Mouse (Mus musculus) kidney, postnatal 0 days (tissue): ENCODE data around the gene Mkrn2. TPM values are rescaled to one million over a fixed set of nuclear protein-coding genes. Genes with fewer than 3 reads are reported as not detected.

ENCODE experiments used
- ATAC-seq: fragments of 200-750 bp; cut with Nextera tagmentation; replicated peaks from 2 replicates; pipeline ENCODE4 v1.8.0; 2017; ENCODE audit warnings: low read depth, moderate number of reproducible peaks, moderate TSS enrichment, moderate library complexity; ENCODE audit not compliant: low FRiP score
- DNase-seq: peaks from one replicate; pipeline ENCODE4 v3.0.0-alpha.2; 2016; ENCODE audit warnings: low spot score
- H3K27ac ChIP-seq: fragments of 300-500 bp; sonication (generic); 2 replicates; pipeline ENCODE4 v1.5.1; 2014; ENCODE audit warnings: mild to moderate bottlenecking
- H3K27me3 ChIP-seq: fragments of 300-500 bp; sonication (generic); 2 replicates; pipeline ENCODE4 v1.6.1; 2014; ENCODE audit warnings: low read length, mixed read lengths; ENCODE audit not compliant: insufficient read depth
- H3K36me3 ChIP-seq: fragments of 300-500 bp; sonication (generic); 2 replicates; pipeline ENCODE4 v1.6.1; 2014; ENCODE audit warnings: low read length, mixed read lengths; ENCODE audit not compliant: insufficient read depth
- H3K4me1 ChIP-seq: fragments of 300-500 bp; sonication (generic); replicated peaks from 2 replicates; pipeline ENCODE4 v1.6.1; 2014; ENCODE audit warnings: antibody characterized with exemption, low read length, mixed read lengths; ENCODE audit not compliant: insufficient read depth
- H3K4me2 ChIP-seq: fragments of 300-500 bp; sonication (generic); 2 replicates; pipeline ENCODE4 v1.6.1; 2014; ENCODE audit warnings: mild to moderate bottlenecking, low read length, moderate library complexity, mixed read lengths
- H3K4me3 ChIP-seq: fragments of 300-500 bp; sonication (generic); replicated peaks from 2 replicates; pipeline ENCODE4 v1.5.1; 2014; ENCODE audit warnings: low read depth, low read length
- H3K9ac ChIP-seq: fragments of 300-500 bp; sonication (generic); 2 replicates; pipeline ENCODE4 v1.6.1; 2014; ENCODE audit warnings: low read depth, low read length
- H3K9me3 ChIP-seq: fragments of 300-500 bp; sonication (generic); replicated peaks from 2 replicates; pipeline ENCODE4 v1.6.1; 2016; ENCODE audit warnings: low read length, inconsistent platforms, mixed read lengths
- CTCF ChIP-seq: IDR thresholded peaks from 2 replicates; pipeline ENCODE4 v1.5.1; 2016; ENCODE audit warnings: antibody characterized with exemption, low read depth, mild to moderate bottlenecking, moderate library complexity
- WGBS: fragments of 180-500 bp; shearing (Covaris S2); extraction: QIAGEN DNeasy Blood & Tissue Kit; methylation state at CpG from one replicate; pipeline ENCODE4 v1.1.7; 2014; 5-methylcytosine and 5-hydroxymethylcytosine counted together
- polyA plus RNA-seq: library from polyadenylated mRNA; unstranded; fragments of >200 nt; fragmentation: Nextera tagmentation; extraction: Ambion mirVana; gene quantifications from 2 replicates; pipeline ENCODE4 v1.2.1, GENCODE M21; 2015

Gene Mkrn2
- polyA plus RNA-seq, 1 experiment from 2014 or later: 27.4 TPM

- TF ChIP-seq CTCF: no peak
- H3K4me3 ChIP-seq: no peak overlapping the region
- no peak overlapping the region for H3K9ac ChIP-seq
- DNase-seq: no peak
- no peak for ATAC-seq
- H3K27me3 ChIP-seq: no peaks in the 10 kb centered on the region
- H3K27ac ChIP-seq: no peak overlapping the region
- no peak overlapping the region for H3K4me2 ChIP-seq
- 76% methylated on average over 5 of the region's 5 CpGs for WGBS
- peaks cover 31% of the 10 kb centered on the region; the same call in 1 of the 2 replicates for H3K36me3 ChIP-seq
- H3K9me3 ChIP-seq: no peaks in the 10 kb centered on the region
- no peaks in the 10 kb centered on the region for H3K4me1 ChIP-seq
Measured at GRCm38 (mm10) chr6:115577407-115577806, 24.3 kb upstream of the Mkrn2 start.

DNA sequence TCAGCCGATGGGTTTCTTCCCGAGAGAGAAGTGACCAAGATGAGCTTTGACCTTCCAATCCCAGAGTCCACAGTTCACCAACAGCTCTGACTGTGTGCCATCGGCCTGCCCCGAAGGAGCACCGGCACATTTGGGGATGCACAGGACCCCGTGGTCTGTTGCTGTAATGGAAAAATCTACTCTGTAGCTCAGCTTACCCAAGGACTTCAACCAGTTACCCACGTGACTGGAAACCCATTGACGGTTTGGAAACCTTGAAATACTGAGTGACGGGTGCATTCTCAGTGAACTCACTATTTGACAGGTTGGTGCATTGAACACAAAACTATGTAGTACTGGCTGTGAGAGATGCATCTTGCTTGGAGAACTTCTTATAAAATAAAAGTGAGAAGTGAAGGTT is 23.8 kb upstream of the Mkrn2 start:
- 94% methylated on average over 9 of the region's 9 CpGs for WGBS
- no peak for DNase-seq
- no peak overlapping the region for H3K27ac ChIP-seq
- no peaks in the 10 kb centered on the region for H3K4me1 ChIP-seq
- H3K36me3 ChIP-seq: peaks cover 31% of the 10 kb centered on the region; the same call in 1 of the 2 replicates
- no peak for TF ChIP-seq CTCF
- H3K4me2 ChIP-seq: no peak overlapping the region
- H3K4me3 ChIP-seq: no peak overlapping the region
- H3K9ac ChIP-seq: no peak overlapping the region
- no peaks in the 10 kb centered on the region for H3K27me3 ChIP-seq
- no peak for ATAC-seq
- no peaks in the 10 kb centered on the region for H3K9me3 ChIP-seq

DNA sequence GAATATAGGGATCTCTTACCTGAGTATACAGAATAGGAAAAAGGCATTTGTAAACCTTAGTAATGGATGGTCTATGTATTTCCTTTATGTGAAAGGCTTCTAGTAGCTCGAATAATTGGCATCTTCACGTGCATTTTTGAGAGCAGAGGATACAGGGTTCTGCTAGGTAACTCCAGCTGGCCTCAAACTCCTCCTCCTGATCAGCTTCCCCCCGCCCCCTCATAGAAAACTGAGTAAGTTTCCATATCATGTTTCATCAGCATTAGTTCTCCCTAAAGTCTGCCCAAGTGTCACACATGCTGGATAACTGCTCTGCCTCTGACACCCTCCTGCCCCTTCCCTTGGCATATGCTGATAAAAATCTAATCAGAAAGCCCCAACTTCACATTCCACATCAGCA is 20.9 kb upstream of the Mkrn2 start:
- no peaks in the 10 kb centered on the region for H3K27me3 ChIP-seq
- no peak for DNase-seq
- H3K9me3 ChIP-seq: no peaks in the 10 kb centered on the region
- no peak overlapping the region for H3K27ac ChIP-seq
- no peak overlapping the region for H3K9ac ChIP-seq
- 0 out of 2 replicates have a peak, but pooled peaks cover 18% of the 10 kb centered on the region for H3K36me3 ChIP-seq
- no peak overlapping the region for H3K4me3 ChIP-seq
- ATAC-seq: no peak
- no peak overlapping the region for H3K4me2 ChIP-seq
- H3K4me1 ChIP-seq: no peaks in the 10 kb centered on the region
- no peak for TF ChIP-seq CTCF
- 76% methylated on average over 3 of the region's 3 CpGs for WGBS

GRCm38 (mm10) chr6:115582328-115583115 is 19.2 kb upstream of the Mkrn2 start:
- WGBS: 77% methylated on average over 10 of the region's 10 CpGs
- Histone ChIP-seq H3K27ac (no peak overlapping the region), H3K4me3 (no peak overlapping the region), H3K4me2 (no peak overlapping the region), H3K4me1 (no peaks in the 10 kb centered on the region), H3K9ac (no peak overlapping the region), H3K36me3 (0 out of 2 replicates have a peak, but pooled peaks cover 8% of the 10 kb centered on the region), H3K9me3 (no peaks in the 10 kb centered on the region), H3K27me3 (no peaks in the 10 kb centered on the region)
- ATAC-seq (no peak), DNase-seq (no peak)
- TF ChIP-seq CTCF: no peak

- TF ChIP-seq CTCF: no peak
- H3K9ac ChIP-seq: no peak overlapping the region
- no peaks in the 10 kb centered on the region for H3K9me3 ChIP-seq
- H3K4me1 ChIP-seq: no peaks in the 10 kb centered on the region
- H3K36me3 ChIP-seq: 0 out of 2 replicates have a peak, but pooled peaks cover 2% of the 10 kb centered on the region
- H3K4me2 ChIP-seq: no peak overlapping the region
- 71% methylated on average over 6 of the region's 6 CpGs for WGBS
- no peak for ATAC-seq
- no peaks in the 10 kb centered on the region for H3K27me3 ChIP-seq
- DNase-seq: no peak
- no peak overlapping the region for H3K4me3 ChIP-seq
- no peak overlapping the region for H3K27ac ChIP-seq
Measured at GRCm38 (mm10) chr6:115583430-115584125, 18.1 kb upstream of the Mkrn2 start.

DNA sequence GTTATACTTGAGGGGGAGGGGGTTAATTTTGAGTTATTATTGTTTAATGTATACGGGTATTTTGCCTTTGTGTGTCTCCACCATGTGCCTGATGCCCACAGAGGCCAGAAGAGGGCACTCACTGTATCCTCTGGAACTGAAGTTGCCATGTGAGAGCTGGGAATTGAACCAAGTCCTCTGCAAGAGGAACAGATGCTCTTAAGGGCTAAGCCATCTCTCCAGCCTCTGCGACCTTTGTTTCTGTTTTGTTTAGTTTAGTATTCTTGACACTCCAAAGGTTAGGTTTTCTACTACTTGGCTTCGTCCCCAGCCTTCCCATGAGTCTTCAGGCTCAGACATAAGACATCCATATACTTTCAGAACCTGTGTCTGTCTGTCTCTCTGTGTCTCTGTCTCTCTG is 17.5 kb upstream of the Mkrn2 start:
- TF ChIP-seq CTCF: no peak; the same call in 1 of the 2 replicates
- H3K27me3 ChIP-seq: no peaks in the 10 kb centered on the region
- H3K4me1 ChIP-seq: no peaks in the 10 kb centered on the region
- no peaks in the 10 kb centered on the region for H3K9me3 ChIP-seq
- H3K4me2 ChIP-seq: no peak overlapping the region
- H3K27ac ChIP-seq: no peak overlapping the region
- no peak overlapping the region for H3K4me3 ChIP-seq
- 0 out of 2 replicates have a peak, but pooled peaks cover 2% of the 10 kb centered on the region for H3K36me3 ChIP-seq
- no peak for ATAC-seq
- 77% methylated on average over 3 of the region's 3 CpGs for WGBS
- H3K9ac ChIP-seq: no peak overlapping the region
- no peak for DNase-seq
